Mouse (Mus musculus) intestine, embryonic 15.5 days (tissue): ENCODE measurements at regions not wholly inside any gene's neighbourhood (a gene's known extent, or its start where the extent isn't known, plus 50 kb on each side); places are given as distances from the start of the nearest gene placed in this dataset.
A peak's percentile ranks its signal among the peaks of the same experiment; 100 is the strongest.

Experiments
- ATAC-seq: fragments of 200-750 bp; cut with Nextera tagmentation; 2 replicates; pipeline ENCODE4 v1.8.0; 2017; ENCODE audit warnings: moderate TSS enrichment, moderate library complexity
- H3K27ac ChIP-seq: fragments of 300-500 bp; sonication (generic); 2 replicates; pipeline ENCODE4 v1.5.1; 2015; ENCODE audit warnings: mild to moderate bottlenecking, inconsistent platforms
- H3K27me3 ChIP-seq: fragments of 300-500 bp; sonication (generic); replicated peaks from 2 replicates; pipeline ENCODE4 v1.6.1; 2015; ENCODE audit warnings: inconsistent platforms
- H3K36me3 ChIP-seq: fragments of 300-500 bp; sonication (generic); 2 replicates; pipeline ENCODE4 v1.6.1; 2015; ENCODE audit warnings: inconsistent platforms
- H3K4me1 ChIP-seq: fragments of 300-500 bp; sonication (generic); replicated peaks from 2 replicates; pipeline ENCODE4 v1.6.1; 2015; ENCODE audit warnings: inconsistent platforms
- H3K4me2 ChIP-seq: fragments of 300-500 bp; sonication (generic); replicated peaks from 2 replicates; pipeline ENCODE4 v1.6.1; 2015; ENCODE audit warnings: mild to moderate bottlenecking, inconsistent platforms
- H3K4me3 ChIP-seq: fragments of 300-500 bp; sonication (generic); replicated peaks from 2 replicates; pipeline ENCODE4 v1.5.1; 2015; ENCODE audit warnings: inconsistent platforms
- H3K9ac ChIP-seq: fragments of 300-500 bp; sonication (generic); 2 replicates; pipeline ENCODE4 v1.6.1; 2015; ENCODE audit warnings: inconsistent platforms
- H3K9me3 ChIP-seq: fragments of 300-500 bp; sonication (generic); 2 replicates; pipeline ENCODE4 v1.6.1; 2016; ENCODE audit warnings: inconsistent platforms
- WGBS: fragments of 180-500 bp; shearing (Covaris S2); methylation state at CpG from one replicate; pipeline ENCODE4 v1.1.7; 2015; 5-methylcytosine and 5-hydroxymethylcytosine counted together

DNA sequence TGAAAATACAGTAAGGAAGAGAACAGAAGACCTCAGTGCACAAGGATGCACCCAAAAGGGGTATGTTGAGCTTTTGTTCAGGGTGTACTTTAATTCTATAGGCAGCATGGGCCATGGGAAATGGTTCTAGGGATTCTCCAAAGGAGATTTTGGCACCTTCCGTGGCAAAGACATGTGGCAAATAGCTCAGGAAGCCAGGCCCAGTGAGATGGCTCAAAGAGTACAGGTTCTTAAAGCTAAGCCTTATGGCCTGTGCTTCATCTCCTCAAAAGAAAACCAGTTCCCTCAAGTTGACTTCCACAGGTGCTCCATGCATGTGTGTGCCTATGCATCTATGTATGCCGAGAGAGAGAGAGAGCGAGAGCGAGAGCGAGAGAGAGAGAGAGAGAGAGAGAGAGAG, 112.1 kb downstream of the 3110018I06Rik start:
- H3K4me1 ChIP-seq: no peaks in the 10 kb centered on the region
- H3K27ac ChIP-seq: no peak overlapping the region
- ATAC-seq: no peak
- H3K36me3 ChIP-seq: no peaks in the 10 kb centered on the region
- 95% methylated on average over 5 of the region's 5 CpGs for WGBS
- no peak overlapping the region for H3K4me2 ChIP-seq
- H3K27me3 ChIP-seq: no peaks in the 10 kb centered on the region
- H3K9me3 ChIP-seq: no peaks in the 10 kb centered on the region
- H3K4me3 ChIP-seq: no peak overlapping the region
- no peak overlapping the region for H3K9ac ChIP-seq

DNA sequence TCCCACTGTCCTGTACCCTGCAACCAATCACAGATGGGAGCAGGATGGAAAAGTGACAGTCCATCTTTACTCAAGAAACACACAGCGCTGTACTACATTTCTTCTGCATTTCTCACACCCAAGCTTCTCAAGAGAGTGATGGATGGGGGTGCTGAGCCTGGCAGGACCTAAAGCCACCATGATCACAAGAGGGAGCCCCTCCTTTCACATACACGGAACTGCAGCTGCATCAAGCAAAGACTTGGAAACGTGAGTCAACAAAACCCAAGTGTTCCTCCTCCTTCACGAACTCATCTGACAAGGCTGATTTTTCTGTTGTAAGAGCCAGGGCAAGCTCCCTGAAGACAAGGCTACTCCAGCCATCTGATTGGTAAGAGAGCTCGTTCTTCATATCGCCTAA, 120.5 kb downstream of the 3110018I06Rik start:
- Histone ChIP-seq H3K4me1 (no peaks in the 10 kb centered on the region), H3K9me3 (no peaks in the 10 kb centered on the region), H3K27ac (no peak overlapping the region), H3K4me2 (no peak overlapping the region), H3K36me3 (no peaks in the 10 kb centered on the region), H3K4me3 (no peak overlapping the region), H3K9ac (no peak overlapping the region), H3K27me3 (no peaks in the 10 kb centered on the region)
- ATAC-seq: no peak
- 67% methylated on average over 6 of the region's 6 CpGs for WGBS

DNA sequence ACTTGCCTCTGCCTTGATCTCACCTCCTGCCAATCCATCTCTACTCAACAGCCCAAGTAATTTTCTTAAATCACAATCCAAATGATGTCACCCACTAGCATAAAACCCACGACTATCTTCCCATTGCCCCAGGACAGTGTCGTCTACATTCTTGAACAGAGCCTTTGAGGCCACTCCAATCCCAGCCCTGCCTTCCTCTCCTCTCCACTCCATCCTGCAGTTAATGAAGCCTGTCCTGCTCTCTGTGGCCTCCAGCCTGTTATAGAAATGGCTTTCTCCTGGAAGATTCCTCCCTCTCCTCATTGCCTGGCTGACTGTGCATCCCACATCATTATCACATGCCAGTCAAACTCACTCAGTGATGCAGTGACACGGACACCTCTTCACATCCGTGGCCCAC, 121.6 kb downstream of the 3110018I06Rik start:
- ATAC-seq: no peak
- 75% methylated on average over 4 of the region's 4 CpGs for WGBS
- Histone ChIP-seq H3K4me3 (no peak overlapping the region), H3K4me1 (no peaks in the 10 kb centered on the region), H3K9me3 (no peaks in the 10 kb centered on the region), H3K27ac (no peak overlapping the region), H3K36me3 (no peaks in the 10 kb centered on the region), H3K4me2 (no peak overlapping the region), H3K27me3 (no peaks in the 10 kb centered on the region), H3K9ac (no peak overlapping the region)

DNA sequence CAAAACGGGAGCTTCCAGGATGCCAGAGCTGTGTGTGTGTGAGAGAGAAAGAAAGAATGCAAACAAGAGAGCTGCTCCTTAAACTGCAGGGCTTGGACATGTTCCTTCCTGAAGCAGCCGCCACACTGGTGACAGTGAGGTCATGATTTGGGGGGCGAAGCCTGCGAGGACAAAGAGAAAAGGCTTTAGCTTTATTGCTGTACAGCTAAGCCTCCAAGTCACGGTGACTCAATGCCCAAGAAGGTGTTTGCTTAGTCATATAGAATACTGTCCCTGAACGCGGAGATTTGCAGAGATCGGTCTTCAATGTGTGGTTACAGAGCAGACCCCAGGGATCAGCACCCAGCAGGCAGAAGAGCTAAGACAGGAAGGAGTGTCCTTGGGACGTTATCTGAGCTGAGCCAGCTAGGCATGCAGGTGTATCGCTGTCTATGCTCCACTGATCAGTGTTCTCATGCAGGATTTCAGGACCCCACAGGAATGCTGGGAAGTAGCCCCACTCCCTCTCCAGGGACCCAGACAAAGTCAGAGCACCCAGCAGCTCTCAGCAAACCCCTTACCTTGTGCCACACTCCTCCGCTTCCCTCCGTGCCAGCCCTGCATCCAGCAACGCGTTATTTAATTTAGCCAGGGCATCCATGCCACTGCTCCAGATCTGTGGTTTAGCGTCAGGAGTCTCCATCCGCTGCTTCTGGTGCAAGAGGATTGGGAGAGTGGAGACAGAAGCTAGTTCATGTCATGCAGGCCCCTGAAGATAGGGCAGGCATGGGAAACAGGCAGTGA, 129.0 kb downstream of the 3110018I06Rik start:
- H3K4me2 ChIP-seq: no peak overlapping the region
- no peaks in the 10 kb centered on the region for H3K9me3 ChIP-seq
- H3K36me3 ChIP-seq: no peaks in the 10 kb centered on the region
- H3K4me3 ChIP-seq: no peak overlapping the region
- no peak overlapping the region for H3K27ac ChIP-seq
- WGBS: 59% methylated on average over 16 of the region's 16 CpGs
- no peaks in the 10 kb centered on the region for H3K4me1 ChIP-seq
- H3K9ac ChIP-seq: no peak overlapping the region
- no peaks in the 10 kb centered on the region for H3K27me3 ChIP-seq
- ATAC-seq: 0 out of 2 replicates have a peak, but pooled peaks have one; percentile 17

DNA sequence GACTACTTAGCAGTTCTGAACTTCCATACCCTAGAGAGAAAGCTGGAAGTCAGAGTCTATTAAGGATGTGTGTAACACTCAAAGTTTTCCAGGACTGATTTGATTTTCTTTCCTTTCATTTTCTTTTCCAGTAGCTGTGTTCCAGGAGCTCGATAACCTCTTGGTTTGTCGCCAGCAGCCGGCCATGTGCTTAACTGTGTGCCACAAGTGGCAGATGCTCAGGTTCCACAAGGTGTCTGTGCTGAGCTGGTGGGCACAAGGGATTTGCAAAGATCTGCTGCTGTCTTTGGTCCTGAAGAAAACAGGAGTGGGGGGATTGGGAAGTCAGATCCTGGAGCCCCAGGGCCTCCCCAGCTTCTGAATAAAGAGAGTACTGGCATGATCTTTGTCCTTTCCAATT, 136.0 kb downstream of the 3110018I06Rik start:
- no peaks in the 10 kb centered on the region for H3K4me1 ChIP-seq
- 78% methylated on average over 3 of the region's 3 CpGs for WGBS
- H3K4me3 ChIP-seq: no peak overlapping the region
- no peaks in the 10 kb centered on the region for H3K27me3 ChIP-seq
- H3K4me2 ChIP-seq: no peak overlapping the region
- no peaks in the 10 kb centered on the region for H3K36me3 ChIP-seq
- H3K9me3 ChIP-seq: no peaks in the 10 kb centered on the region
- ATAC-seq: no peak
- no peak overlapping the region for H3K27ac ChIP-seq
- no peak overlapping the region for H3K9ac ChIP-seq

DNA sequence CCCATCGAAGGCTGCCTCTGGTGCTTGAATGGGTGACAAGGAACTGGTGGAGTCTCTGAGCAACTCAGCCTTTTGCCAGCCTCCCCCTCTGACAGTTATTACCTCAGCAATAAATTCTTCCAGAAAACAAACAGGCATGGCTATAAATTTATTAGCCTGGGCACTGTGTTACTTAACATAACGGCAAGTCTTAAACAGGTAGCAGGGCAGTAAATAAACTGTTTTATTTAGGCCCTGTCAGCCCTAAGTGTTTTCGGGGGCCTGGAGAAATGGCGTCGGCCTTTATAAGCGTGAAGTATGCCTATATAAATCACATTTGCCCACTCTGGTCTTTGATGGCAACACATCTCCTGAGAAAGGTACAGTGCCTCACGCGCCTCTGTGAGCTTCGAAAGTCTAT, 159.6 kb downstream of the 3110018I06Rik start:
- Histone ChIP-seq H3K9ac (no peak overlapping the region), H3K9me3 (no peaks in the 10 kb centered on the region), H3K27me3 (no peaks in the 10 kb centered on the region), H3K4me2 (no peak overlapping the region), H3K4me1 (no peaks in the 10 kb centered on the region), H3K4me3 (no peak overlapping the region), H3K36me3 (no peaks in the 10 kb centered on the region), H3K27ac (no peak overlapping the region)
- 59% methylated on average over 9 of the region's 9 CpGs for WGBS
- no peak for ATAC-seq

DNA sequence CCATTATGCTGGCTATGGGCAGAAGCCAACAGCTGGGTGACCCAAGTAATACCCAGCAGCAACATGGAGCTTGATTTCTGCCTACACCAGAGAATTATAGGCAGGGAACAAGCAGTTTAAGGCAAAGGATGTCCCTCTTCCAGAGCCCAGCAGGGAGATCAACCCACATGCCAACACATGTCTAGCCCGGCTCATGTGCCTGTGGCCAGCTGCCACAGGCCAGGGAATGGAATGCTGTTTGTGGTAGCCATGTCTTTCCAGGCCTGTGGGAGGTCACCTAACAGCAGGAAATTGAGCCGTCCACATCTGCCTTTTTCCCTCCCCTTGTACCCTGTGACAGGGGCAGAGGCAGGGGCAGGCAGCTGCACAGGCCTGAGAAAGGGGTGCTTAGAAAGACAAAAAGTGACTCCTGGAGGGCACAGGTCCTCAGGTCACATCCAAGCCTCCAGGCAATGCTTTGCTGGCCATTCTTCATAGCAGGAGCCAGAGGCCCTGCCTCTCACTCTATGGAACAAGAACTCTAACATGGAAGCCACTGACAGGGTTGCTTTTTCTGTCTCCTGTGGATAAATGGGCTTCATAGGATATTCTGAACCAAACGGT, 163.8 kb downstream of the 3110018I06Rik start:
- ATAC-seq: no peak

DNA sequence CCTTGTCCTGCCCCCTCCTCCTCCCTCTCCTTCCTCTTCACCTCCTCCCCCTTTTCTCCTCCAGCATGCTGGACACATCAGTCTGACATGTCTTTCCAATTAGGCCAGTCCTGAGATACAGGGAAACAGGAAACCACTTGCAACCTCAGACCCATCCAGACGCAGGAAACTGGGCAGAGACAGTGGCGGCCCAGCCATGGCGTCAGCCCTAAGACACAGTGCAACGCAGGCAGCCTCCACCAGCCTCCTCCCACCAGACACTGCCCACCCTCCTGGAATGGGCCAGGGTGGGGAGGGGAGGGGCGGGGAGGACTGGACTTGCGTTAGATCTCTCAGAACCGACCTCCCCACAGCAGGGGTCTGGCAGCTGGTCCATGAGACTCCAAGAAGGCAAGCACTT, 164.7 kb downstream of the 3110018I06Rik start:
- 34% methylated on average over 7 of the region's 7 CpGs for WGBS
- Histone ChIP-seq H3K9me3 (no peaks in the 10 kb centered on the region), H3K36me3 (no peaks in the 10 kb centered on the region), H3K27ac (no peak overlapping the region), H3K4me3 (no peak overlapping the region), H3K27me3 (no peaks in the 10 kb centered on the region), H3K4me2 (no peak overlapping the region), H3K9ac (no peak overlapping the region), H3K4me1 (no peaks in the 10 kb centered on the region)
- ATAC-seq: peak; percentile 63; the same call in 1 of the 2 replicates

More for the DNA sequence above, 163.8 kb downstream of the 3110018I06Rik start:
- Histone ChIP-seq H3K4me1 (no peaks in the 10 kb centered on the region), H3K9ac (no peak overlapping the region), H3K27ac (no peak overlapping the region), H3K9me3 (no peaks in the 10 kb centered on the region), H3K4me2 (no peak overlapping the region), H3K4me3 (no peak overlapping the region), H3K36me3 (no peaks in the 10 kb centered on the region), H3K27me3 (no peaks in the 10 kb centered on the region)
- 61% methylated on average over 3 of the region's 3 CpGs for WGBS

DNA sequence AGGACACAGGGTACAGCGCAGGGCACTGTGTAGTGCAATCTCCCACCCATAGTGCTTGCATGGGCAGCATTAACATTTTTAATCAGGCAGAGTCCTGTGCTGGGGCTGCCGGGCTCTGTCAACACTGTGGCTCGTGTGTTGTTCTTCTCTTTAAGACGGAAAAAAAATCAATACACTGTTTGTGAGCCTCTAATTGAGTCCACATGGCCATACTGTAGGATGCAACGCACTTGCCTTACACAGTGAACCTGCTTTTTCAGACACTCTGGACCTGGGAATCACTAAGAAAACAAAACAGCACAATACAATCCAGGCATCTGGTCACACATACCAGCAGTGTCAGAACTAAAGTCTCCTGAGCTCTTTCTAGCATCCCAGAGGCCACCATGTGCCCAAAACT, 168.4 kb downstream of the 3110018I06Rik start:
- ATAC-seq: no peak
- WGBS: 60% methylated on average over 5 of the region's 5 CpGs
- H3K4me2 ChIP-seq: no peak overlapping the region

DNA sequence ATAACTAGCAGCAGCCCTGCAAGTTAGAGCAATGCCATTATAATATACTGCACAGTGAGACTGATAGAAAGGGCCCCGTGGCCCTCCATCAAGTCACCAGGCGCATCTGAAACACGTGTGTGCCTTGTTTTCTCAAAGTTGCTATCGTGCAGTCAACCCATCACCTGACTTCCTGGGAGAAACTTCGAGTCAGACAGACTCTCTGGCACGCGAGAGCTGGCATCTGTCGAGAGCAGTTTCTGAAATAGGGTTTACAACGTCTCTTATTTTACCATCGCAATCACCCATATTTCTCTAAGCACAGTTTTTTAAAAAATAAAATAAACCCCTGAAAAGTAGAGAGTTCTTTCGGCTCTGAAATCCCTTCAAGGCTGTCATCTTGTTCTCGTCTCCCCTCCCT, 169.8 kb downstream of the 3110018I06Rik start:
- ATAC-seq: no peak
- H3K4me3 ChIP-seq: no peak overlapping the region
- WGBS: 87% methylated on average over 12 of the region's 12 CpGs
- no peak overlapping the region for H3K4me2 ChIP-seq
- no peaks in the 10 kb centered on the region for H3K9me3 ChIP-seq
- no peak overlapping the region for H3K9ac ChIP-seq
- H3K27ac ChIP-seq: no peak overlapping the region
- H3K27me3 ChIP-seq: no peaks in the 10 kb centered on the region
- H3K4me1 ChIP-seq: no peaks in the 10 kb centered on the region
- H3K36me3 ChIP-seq: no peaks in the 10 kb centered on the region

More for the DNA sequence above, 168.4 kb downstream of the 3110018I06Rik start:
- no peak overlapping the region for H3K9ac ChIP-seq
- no peaks in the 10 kb centered on the region for H3K27me3 ChIP-seq
- H3K4me3 ChIP-seq: no peak overlapping the region
- no peak overlapping the region for H3K27ac ChIP-seq
- H3K4me1 ChIP-seq: no peaks in the 10 kb centered on the region
- no peaks in the 10 kb centered on the region for H3K9me3 ChIP-seq
- H3K36me3 ChIP-seq: no peaks in the 10 kb centered on the region

DNA sequence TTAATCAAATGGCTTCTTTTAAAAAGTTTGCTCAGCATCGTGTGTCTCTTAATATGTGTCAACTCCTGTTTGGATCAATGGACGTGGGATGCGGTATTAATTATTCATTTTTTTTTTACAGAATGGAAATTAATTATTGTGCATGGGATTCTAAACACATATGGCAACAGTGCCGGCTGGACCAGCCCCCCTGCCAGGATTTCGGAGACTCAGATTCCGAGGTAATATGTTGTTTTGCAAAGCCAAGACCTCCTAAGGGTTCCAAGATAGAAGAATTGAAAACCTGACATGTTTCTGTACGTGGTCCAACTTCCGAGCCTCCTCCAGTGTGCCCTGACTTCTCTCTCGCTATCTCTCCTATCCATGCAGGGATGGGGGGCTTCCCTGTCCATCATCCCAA, 170.4 kb downstream of the 3110018I06Rik start:
- ATAC-seq: no peak
- H3K9me3 ChIP-seq: no peaks in the 10 kb centered on the region
- WGBS: 83% methylated on average over 9 of the region's 9 CpGs
- no peak overlapping the region for H3K9ac ChIP-seq
- H3K27ac ChIP-seq: no peak overlapping the region
- H3K4me1 ChIP-seq: no peaks in the 10 kb centered on the region
- H3K4me3 ChIP-seq: no peak overlapping the region
- no peaks in the 10 kb centered on the region for H3K36me3 ChIP-seq
- no peak overlapping the region for H3K4me2 ChIP-seq
- H3K27me3 ChIP-seq: no peaks in the 10 kb centered on the region

DNA sequence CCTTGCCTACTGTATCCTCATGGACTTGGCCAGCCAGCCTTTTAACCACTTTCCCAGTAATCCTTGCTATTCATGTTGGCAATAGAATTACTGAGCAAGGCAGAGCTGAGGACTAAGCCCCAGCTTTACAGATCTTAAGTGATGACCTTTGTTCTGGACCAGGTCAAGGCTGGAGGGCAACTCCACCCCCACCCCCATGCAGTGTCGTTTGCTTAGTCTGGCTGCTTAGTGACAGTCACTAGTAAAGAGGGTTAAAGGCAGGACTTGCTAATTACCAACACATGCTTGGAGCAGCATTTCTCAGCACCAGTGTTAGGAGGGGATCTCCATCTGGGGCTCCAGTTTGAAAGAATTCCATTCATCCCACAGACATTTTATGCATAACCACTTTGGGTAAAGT, 174.2 kb downstream of the 3110018I06Rik start:
- no peak overlapping the region for H3K4me2 ChIP-seq
- H3K4me1 ChIP-seq: no peaks in the 10 kb centered on the region
- no peak overlapping the region for H3K27ac ChIP-seq
- WGBS: 9% methylated on average over 1 of the region's 1 CpGs
- no peaks in the 10 kb centered on the region for H3K36me3 ChIP-seq
- no peak overlapping the region for H3K4me3 ChIP-seq
- no peak overlapping the region for H3K9ac ChIP-seq
- ATAC-seq: no peak
- no peaks in the 10 kb centered on the region for H3K27me3 ChIP-seq
- H3K9me3 ChIP-seq: no peaks in the 10 kb centered on the region

DNA sequence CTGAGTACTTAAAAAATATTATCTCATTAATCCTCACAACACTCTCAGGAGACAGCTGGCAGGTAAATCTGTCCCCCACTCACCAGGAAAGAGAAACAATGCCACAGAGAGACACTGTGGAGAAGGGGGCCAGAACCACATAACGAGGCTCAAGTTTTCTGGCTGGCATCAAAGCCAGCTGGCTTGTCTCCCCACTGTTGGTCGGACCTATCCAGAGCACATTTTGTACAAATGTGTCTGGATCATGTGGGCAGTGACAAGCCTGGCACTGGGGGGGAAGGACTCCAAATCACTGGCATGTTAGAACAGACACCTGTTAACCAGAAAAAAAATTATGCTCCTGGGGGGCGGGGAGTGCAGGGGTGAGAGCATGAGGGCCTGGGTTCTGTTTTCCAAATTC, 179.4 kb downstream of the 3110018I06Rik start:
- Histone ChIP-seq H3K36me3 (no peaks in the 10 kb centered on the region), H3K9ac (no peak overlapping the region), H3K9me3 (no peaks in the 10 kb centered on the region), H3K4me2 (no peak overlapping the region), H3K4me1 (no peaks in the 10 kb centered on the region), H3K27me3 (no peaks in the 10 kb centered on the region), H3K27ac (no peak overlapping the region), H3K4me3 (no peak overlapping the region)
- ATAC-seq: no peak
- WGBS: 76% methylated on average over 3 of the region's 3 CpGs
